Mouse (Mus musculus) ES-Bruce4 (cell line): ENCODE measurements around the gene Myh6. TPM values are rescaled to one million over a fixed set of nuclear protein-coding genes. Genes with fewer than 3 reads are reported as not detected.
"Not testable (repeated sequence)": the region's sequence is repeated elsewhere in the genome, so short reads cannot be mapped to it uniquely, and the experiment has no call there.

ENCODE experiments used
- H3K27ac ChIP-seq: 2 replicates; pipeline ENCODE4 v1.5.1; 2012; ENCODE audit warnings: low read length, inconsistent platforms; ENCODE audit not compliant: insufficient read depth
- H3K27me3 ChIP-seq: 2 replicates; pipeline ENCODE4 v1.6.1; 2012; ENCODE audit warnings: mild to moderate bottlenecking, low read length, inconsistent platforms; ENCODE audit not compliant: control insufficient read depth, poor library complexity, insufficient read depth, severe bottlenecking
- H3K36me3 ChIP-seq: 2 replicates; pipeline ENCODE4 v1.6.1; 2012; ENCODE audit warnings: inconsistent platforms, mild to moderate bottlenecking, low read length, moderate library complexity; ENCODE audit not compliant: control insufficient read depth, poor library complexity, insufficient read depth, severe bottlenecking
- H3K4me1 ChIP-seq: one replicate; pipeline ENCODE4 v1.8.1; 2011; ENCODE audit warnings: low read length; ENCODE audit not compliant: control insufficient read depth, insufficient read depth
- H3K4me3 ChIP-seq: 2 replicates; pipeline ENCODE4 v1.5.1; 2011; ENCODE audit warnings: low read depth, mild to moderate bottlenecking, low read length
- H3K9ac ChIP-seq: 2 replicates; pipeline ENCODE4 v1.6.1; 2012; ENCODE audit warnings: low read depth, mild to moderate bottlenecking, inconsistent platforms; ENCODE audit not compliant: poor library complexity, severe bottlenecking
- H3K9me3 ChIP-seq: replicated peaks from 2 replicates; pipeline ENCODE4 v1.6.1; 2012; ENCODE audit warnings: mild to moderate bottlenecking, low read length, inconsistent platforms; ENCODE audit not compliant: control insufficient read depth, poor library complexity, insufficient read depth, severe bottlenecking
- CTCF ChIP-seq: IDR thresholded peaks from one replicate; pipeline ENCODE4 v1.8.1; 2011; ENCODE audit warnings: low read depth, low read length
- EP300 ChIP-seq: IDR thresholded peaks from 2 replicates; pipeline ENCODE4 v1.6.1; 2011; ENCODE audit warnings: low read depth, low read length; ENCODE audit not compliant: insufficient read depth
- POLR2A ChIP-seq: IDR thresholded peaks from one replicate; pipeline ENCODE4 v1.8.1; 2011; ENCODE audit warnings: low read length; ENCODE audit not compliant: insufficient read depth
- polyA plus RNA-seq: library from polyadenylated mRNA; stranded (reverse); fragments of >200 nt; gene quantifications from 2 replicates; pipeline ENCODE4 v1.2.4, GENCODE M21; 2011; ENCODE audit warnings: low read depth; ENCODE audit not compliant: missing spikeins, insufficient read depth, insufficient read length

Gene Myh6
- polyA plus RNA-seq, 1 experiment: not detected

DNA sequence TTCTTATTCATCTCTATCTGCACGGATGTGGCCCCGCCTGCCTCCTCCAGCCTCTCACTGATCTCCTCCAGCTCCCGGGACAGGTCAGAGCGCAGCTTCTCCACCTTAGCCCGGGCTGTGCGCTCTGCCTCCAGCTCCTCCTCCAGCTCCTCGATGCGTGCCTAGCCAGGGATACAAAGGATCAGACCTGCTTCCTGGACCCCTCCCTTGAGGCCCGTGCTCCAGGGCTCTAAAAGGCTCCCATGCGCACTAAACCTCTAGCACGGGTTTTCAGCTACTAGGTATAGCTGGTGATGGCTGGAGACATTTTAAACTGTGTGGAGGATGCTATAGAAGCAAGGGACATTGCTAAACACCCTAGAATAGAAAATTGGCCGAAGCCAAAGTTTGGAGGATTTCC is 16.2 kb downstream of the Myh6 start:
- Histone ChIP-seq H3K4me3 (peak overlapping the region; percentile 21), H3K4me1 (no peaks in the 10 kb centered on the region), H3K27ac (no peak overlapping the region), H3K36me3 (no peaks in the 10 kb centered on the region), H3K9ac (no peak overlapping the region), H3K27me3 (peaks cover 3% of the 10 kb centered on the region; the same call in 1 of the 2 replicates), H3K9me3 (no peaks in the 10 kb centered on the region)
- no peak for TF ChIP-seq EP300
- no peak for TF ChIP-seq CTCF
- TF ChIP-seq POLR2A: no peak

DNA sequence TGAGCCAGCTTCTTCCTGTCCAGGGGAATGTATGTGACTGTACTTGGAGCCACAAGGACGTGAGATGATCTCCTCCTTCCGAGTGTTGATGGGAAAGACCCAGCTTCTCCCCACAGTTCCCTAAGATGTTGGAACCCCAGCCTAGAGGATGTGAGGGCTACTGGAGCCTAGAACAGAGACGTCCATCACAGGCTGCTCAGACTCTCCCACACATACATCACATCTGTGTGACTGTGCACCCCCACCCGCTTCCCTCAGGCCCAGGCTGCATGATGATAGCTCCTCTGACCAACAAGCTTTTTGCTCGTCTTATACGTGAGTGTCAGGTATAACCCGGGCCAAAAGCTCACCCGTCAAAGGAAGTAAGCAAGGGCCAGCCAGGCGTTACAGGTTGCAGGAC is 17.9 kb downstream of the Myh6 start:
- Histone ChIP-seq H3K9ac (no peak overlapping the region), H3K27ac (no peak overlapping the region), H3K9me3 (no peaks in the 10 kb centered on the region), H3K4me1 (no peaks in the 10 kb centered on the region), H3K4me3 (no peak overlapping the region), H3K36me3 (no peaks in the 10 kb centered on the region), H3K27me3 (peaks cover 3% of the 10 kb centered on the region; the same call in 1 of the 2 replicates)
- TF ChIP-seq CTCF (no peak), POLR2A (no peak), EP300 (no peak)

DNA sequence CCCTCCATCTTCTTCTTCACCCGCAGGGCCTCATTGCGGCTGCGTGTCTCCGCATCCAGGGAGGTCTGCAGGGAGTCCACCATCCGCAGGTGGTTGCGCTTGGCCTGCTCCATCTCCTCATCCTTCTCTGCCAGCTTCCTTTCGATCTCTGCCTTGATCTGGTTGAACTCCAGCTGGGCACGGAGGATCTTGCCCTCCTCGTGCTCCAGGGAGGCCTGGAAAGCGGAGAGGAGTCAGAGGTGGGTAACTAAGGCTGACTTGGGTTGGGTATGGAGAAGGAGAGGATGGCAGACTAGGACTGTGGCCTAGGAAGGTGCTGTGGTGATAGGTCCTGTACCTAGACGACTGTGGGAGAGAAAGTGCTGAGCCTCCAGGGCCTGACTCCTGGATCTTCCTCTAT is 19.7 kb downstream of the Myh6 start:
- H3K9ac ChIP-seq, H3K36me3 ChIP-seq, H3K27ac ChIP-seq, H3K27me3 ChIP-seq, H3K4me3 ChIP-seq, H3K4me1 ChIP-seq, H3K9me3 ChIP-seq: not testable (repeated sequence)

- Histone ChIP-seq H3K9ac (no peak overlapping the region), H3K27me3 (peaks cover 3% of the 10 kb centered on the region; the same call in 1 of the 2 replicates), H3K4me3 (no peak overlapping the region), H3K36me3 (no peaks in the 10 kb centered on the region), H3K4me1 (no peaks in the 10 kb centered on the region), H3K9me3 (no peaks in the 10 kb centered on the region), H3K27ac (no peak overlapping the region)
- no peak for TF ChIP-seq CTCF
- no peak for TF ChIP-seq POLR2A
Observed at GRCm38 (mm10) chr14:54945975-54946704, 20.6 kb downstream of the Myh6 start.

GRCm38 (mm10) chr14:54944939-54945338 is 21.8 kb downstream of the Myh6 start:
- Histone ChIP-seq H3K4me3 (no peak overlapping the region), H3K27ac (no peak overlapping the region), H3K36me3 (no peaks in the 10 kb centered on the region), H3K9me3 (no peaks in the 10 kb centered on the region), H3K27me3 (0 out of 2 replicates have a peak, but pooled peaks cover 3% of the 10 kb centered on the region), H3K9ac (no peak overlapping the region), H3K4me1 (no peaks in the 10 kb centered on the region)
- TF ChIP-seq EP300: no peak
- TF ChIP-seq CTCF: no peak
- no peak for TF ChIP-seq POLR2A

GRCm38 (mm10) chr14:54943971-54944370 is 22.8 kb downstream of the Myh6 start:
- no peak for TF ChIP-seq EP300
- no peak for TF ChIP-seq POLR2A
- no peak for TF ChIP-seq CTCF
- no peak overlapping the region for H3K9ac ChIP-seq
- peaks cover 2% of the 10 kb centered on the region for H3K4me1 ChIP-seq
- no peak overlapping the region for H3K4me3 ChIP-seq
- no peaks in the 10 kb centered on the region for H3K27me3 ChIP-seq
- no peak overlapping the region for H3K27ac ChIP-seq
- H3K9me3 ChIP-seq: no peaks in the 10 kb centered on the region
- H3K36me3 ChIP-seq: no peaks in the 10 kb centered on the region
